Mouse (Mus musculus) cortical plate, adult 2 months (tissue): ENCODE results near the gene Pctp.

Source experiments
- CTCF ChIP-seq: fragments of 200-500 bp; IDR thresholded peaks from 2 replicates; pipeline ENCODE4 v1.5.1; 2011; ENCODE audit warnings: mild to moderate bottlenecking, control low read depth, low read length; ENCODE audit not compliant: insufficient read depth; ENCODE audit errors: extremely low read depth
- POLR2A ChIP-seq: fragments of 200-500 bp; IDR thresholded peaks from 2 replicates; pipeline ENCODE4 v1.6.1; 2011; ENCODE audit warnings: mild to moderate bottlenecking, low read length, control low read depth; ENCODE audit not compliant: insufficient read depth; ENCODE audit errors: extremely low read depth

DNA sequence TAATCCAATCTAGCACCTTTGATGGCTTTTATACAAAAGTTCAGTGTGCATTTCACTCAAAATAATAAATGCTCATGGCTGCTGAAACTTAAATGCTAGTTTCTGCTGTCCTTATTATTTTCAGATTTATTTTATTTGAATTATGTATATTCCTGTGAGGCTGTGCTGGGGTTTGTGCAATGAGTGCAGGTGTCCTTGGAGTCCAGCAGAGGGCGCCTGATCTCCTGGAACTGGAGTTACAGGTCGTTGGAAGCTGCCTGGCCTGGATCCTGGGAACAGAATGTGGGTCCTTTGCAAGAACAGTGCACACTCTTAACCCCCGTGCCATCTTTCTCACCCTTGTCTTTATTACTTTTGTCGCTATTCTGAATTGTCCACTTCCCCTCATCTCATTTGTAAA lies 33.7 kb upstream of the Pctp start:
- 0 out of 2 replicates have a peak, but pooled peaks have one; percentile 16 for TF ChIP-seq CTCF
- TF ChIP-seq POLR2A = no peak
